Mouse (Mus musculus): Measurements from ENCODE around the gene Gm21366.
"Not testable (repeated sequence)": the region's sequence is repeated elsewhere in the genome, so short reads cannot be mapped to it uniquely, and the experiment has no call there.

Gene Gm21366

GRCm38 (mm10) chrY:22861156-22861555, at the start of gene Gm21366:
Gene Gm21366 (minus strand): TSS chrY:22861256.
- DNase-seq (ENCODE audit: low spot score) = not testable (repeated sequence)
